Mouse (Mus musculus) right cerebral cortex, postnatal 10 days (tissue): ENCODE results near the gene Cc2d2b.

Source experiments
- DNase-seq, 2 experiments: peaks; one replicate each; pipeline ENCODE4 v3.0.0; 2021; ENCODE audit warnings: low spot score in 2 of 2

Cc2d2b gene

GRCm38 (mm10) chr19:40748559-40748958 is at the start of gene Cc2d2b:
TSS of gene Cc2d2b (plus strand) at chr19:40748753.
- DNase-seq, result no peak

- no peak for DNase-seq
Observed at GRCm38 (mm10) chr19:40699816-40700215, 48.7 kb upstream of the Cc2d2b start.

GRCm38 (mm10) chr19:40702406-40702805 is 46.1 kb upstream of the Cc2d2b start:
- DNase-seq, result peak; percentile 70 to 76

GRCm38 (mm10) chr19:40712889-40713628 is 35.5 kb upstream of the Cc2d2b start:
- DNase-seq, result no peak

GRCm38 (mm10) chr19:40714700-40715099 is 33.9 kb upstream of the Cc2d2b start:
- no peak for DNase-seq

- DNase-seq, result no peak
Observed at GRCm38 (mm10) chr19:40716981-40717380, 31.6 kb upstream of the Cc2d2b start.

- peak in 1 of 2 experiments; percentile 51 for DNase-seq
Observed at GRCm38 (mm10) chr19:40719439-40720105, 29.0 kb upstream of the Cc2d2b start.

GRCm38 (mm10) chr19:40720381-40720780 is 28.2 kb upstream of the Cc2d2b start:
- DNase-seq, result no peak

GRCm38 (mm10) chr19:40722137-40723038 is 26.2 kb upstream of the Cc2d2b start:
- peak; percentile 67 to 75 for DNase-seq

- DNase-seq, result no peak
Observed at GRCm38 (mm10) chr19:40723516-40723915, 25.0 kb upstream of the Cc2d2b start.

- DNase-seq, result no peak
Observed at GRCm38 (mm10) chr19:40726148-40726547, 22.4 kb upstream of the Cc2d2b start.

GRCm38 (mm10) chr19:40726614-40727013 is 21.9 kb upstream of the Cc2d2b start:
- no peak for DNase-seq

GRCm38 (mm10) chr19:40728213-40728612 is 20.3 kb upstream of the Cc2d2b start:
- no peak for DNase-seq

GRCm38 (mm10) chr19:40728732-40729420 is 19.7 kb upstream of the Cc2d2b start:
- DNase-seq, result no peak

GRCm38 (mm10) chr19:40733409-40733808 is 15.1 kb upstream of the Cc2d2b start:
- DNase-seq, result no peak

GRCm38 (mm10) chr19:40733849-40734248 is 14.7 kb upstream of the Cc2d2b start:
- DNase-seq, result peak; percentile 50 to 64

GRCm38 (mm10) chr19:40736680-40737512 is 11.7 kb upstream of the Cc2d2b start:
- DNase-seq, result peak; percentile 90 to 92

GRCm38 (mm10) chr19:40737613-40738012 is 10.9 kb upstream of the Cc2d2b start:
- DNase-seq, result no peak

GRCm38 (mm10) chr19:40738683-40739324 is 9.7 kb upstream of the Cc2d2b start:
- DNase-seq, result no peak

GRCm38 (mm10) chr19:40746603-40747002 is 1.9 kb upstream of the Cc2d2b start:
- peak; percentile 64 to 74 for DNase-seq
